8 mouse cellular contexts compared by ENCODE assay signal in the genomic region with DNA sequence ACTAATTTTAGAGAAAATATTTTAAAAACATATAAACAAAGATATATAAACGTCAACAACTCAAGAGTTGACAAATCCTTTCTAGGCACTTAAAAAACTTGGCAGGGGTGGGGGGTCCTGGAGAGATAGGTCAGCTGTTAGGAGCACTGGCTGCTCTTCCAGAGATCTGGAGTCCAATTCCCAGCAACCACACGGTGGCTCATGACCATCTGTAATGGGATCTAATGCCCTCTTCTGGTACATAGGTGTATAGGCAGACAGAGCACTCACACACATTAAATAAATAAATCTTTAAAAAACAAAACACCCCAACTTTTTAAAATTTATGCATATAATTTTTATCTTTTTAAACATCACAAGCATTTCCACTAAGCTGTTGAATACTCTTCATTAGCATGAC. TPM values are rescaled to one million over a fixed set of nuclear protein-coding genes. Genes with fewer than 3 reads are reported as not detected.
A peak's percentile ranks its signal among the peaks of the same experiment; 100 is the strongest.
DNase-seq lines count a peak whose midpoint lies in the region; ATAC-seq and TF ChIP-seq lines count a peak whose summit lies in the region.

No protein-coding gene starts in this region.

- TF ChIP-seq EP300 in liver, postnatal 0 days (IDR thresholded peaks at IDR 0.05; ENCODE audit: low read depth) = no peak

- ATAC-seq in liver, postnatal 0 days = no peak
- ATAC-seq in Patski = no peak

- H3K9ac ChIP-seq in liver, postnatal 0 days (replicated peaks) = no peak overlapping the region

- H3K27ac ChIP-seq in gastrocnemius, adult 2 months = peak overlapping the region; percentile 12; the same call in 1 of the 2 replicates
- no peak overlapping the region for H3K27ac ChIP-seq in liver, postnatal 0 days (ENCODE audit: low read depth)
- no peak overlapping the region for H3K27ac ChIP-seq in limb, embryonic 10.5 days

- TF ChIP-seq CTCF in gastrocnemius, adult 2 months (IDR thresholded peaks at IDR 0.05) = peak; percentile 74
- TF ChIP-seq CTCF in liver, postnatal 0 days (IDR thresholded peaks at IDR 0.05; ENCODE audit: low read depth) = peak; percentile 56
- peak; percentile 84 for TF ChIP-seq CTCF in Patski (IDR thresholded peaks at IDR 0.05)

- 16% methylated on average over 2 of the region's 2 CpGs for WGBS in liver, postnatal 0 days (ENCODE audit: insufficient replicate concordance)
- 14% methylated on average over 2 of the region's 2 CpGs for WGBS in limb, embryonic 10.5 days

- no peaks in the 10 kb centered on the region for H3K9me3 ChIP-seq in liver, postnatal 0 days (ENCODE audit: low read length)
- no peaks in the 10 kb centered on the region for H3K9me3 ChIP-seq in limb, embryonic 10.5 days (replicated peaks)

- H3K4me2 ChIP-seq in liver, postnatal 0 days (ENCODE audit: low read depth, low read length) = no peak overlapping the region

- peaks cover 7% of the 10 kb centered on the region; the same call in 1 of the 2 replicates for H3K4me1 ChIP-seq in liver, postnatal 0 days (ENCODE audit: insufficient read depth)
- peaks cover 22% of the 10 kb centered on the region for H3K4me1 ChIP-seq in limb, embryonic 10.5 days

- H3K4me3 ChIP-seq in gastrocnemius, adult 2 months = no peak overlapping the region
- H3K4me3 ChIP-seq in liver, postnatal 0 days (ENCODE audit: low read depth, low read length) = no peak overlapping the region
- H3K4me3 ChIP-seq in limb, embryonic 10.5 days = no peak overlapping the region

- CTCF ChIA-PET in Patski (lab: Charles Lee) = interaction anchor here (0.8 to 1.8 kb wide), 7 partner anchors 12 to 50 kb away, joined by 3 to 7 read pairs (median 3); a partner anchor contains a TSS

- H3K27me3 ChIP-seq in liver, postnatal 0 days (ENCODE audit: insufficient read depth, low read length) = no peaks in the 10 kb centered on the region
- H3K27me3 ChIP-seq in Patski = no peaks in the 10 kb centered on the region
- no peaks in the 10 kb centered on the region for H3K27me3 ChIP-seq in limb, embryonic 10.5 days (ENCODE audit: low read depth, poor library complexity, severe bottlenecking)

- H3K36me3 ChIP-seq in liver, postnatal 0 days (replicated peaks; ENCODE audit: insufficient read depth, low read length) = no peaks in the 10 kb centered on the region
- no peaks in the 10 kb centered on the region for H3K36me3 ChIP-seq in limb, embryonic 10.5 days

- intact Hi-C loops in gastrocnemius, adult 2 months (cut with DNase I) = no loop called here

- in situ Hi-C loops in Patski (cut with MboI; ENCODE audit: low pct_unique_long_range_greater_than_20kb) = loop anchor here (5.0 to 10.0 kb wide), 2 partner anchors 45 to 213 kb away; a partner anchor contains a TSS

- POLR2A ChIA-PET in Patski (lab: Charles Lee) = interaction anchor here (1.4 kb wide), 1 partner anchor 9 kb away, joined by 3 read pairs; no protein-coding TSS in a partner anchor

- DNase-seq in gastrocnemius, adult 2 months = no peak
- DNase-seq in gastrocnemius, postnatal 25 days = no peak
- DNase-seq in liver, postnatal 0 days = no peak
- DNase-seq in liver (no peak), Patski (ENCODE audit: low read depth, low spot score) (no peak)
- peak; percentile 61 for DNase-seq in retina, embryonic 14.5 days (ENCODE audit: low spot score)
- no peak for DNase-seq in limb, embryonic 10.5 days (ENCODE audit: low spot score)
- DNase-seq in spleen, postnatal 10 days (ENCODE audit: low spot score in 2 of 2) = no peak

RNA-seq across cellular contexts. Expression of a gene that starts 5.4 kb away (rescaled TPM):
- total RNA-seq in gastrocnemius, adult 2 months (2021) = 100 to 1,000 TPM; 118 to 136 TPM
- 100 to 1,000 TPM in 1 of 2 experiments, 10 to 100 TPM in 1; 80.3 to 106 TPM for total RNA-seq in gastrocnemius, postnatal 25 days (2021)
- 14.0 and 15.7 TPM in 2 replicates for polyA plus RNA-seq in liver, postnatal 0 days (2015; fragmentation: Nextera tagmentation; extraction: Ambion mirVana)
- polyA plus RNA-seq in Patski (2021) = 46.9 TPM
- 50.8 and 56.2 TPM in 2 replicates for polyA plus RNA-seq in limb, embryonic 10.5 days (2016; fragmentation: Nextera tagmentation; extraction: Ambion mirVana)

RNA-seq across cellular contexts. Expression of a gene that starts 40.9 kb away (rescaled TPM):
- total RNA-seq in gastrocnemius, adult 2 months (2021) = 10 to 100 TPM; 19.7 to 22.3 TPM
- 10 to 100 TPM; 18.6 to 19.3 TPM for total RNA-seq in gastrocnemius, postnatal 25 days (2021)
- 3.4 and 3.7 TPM in 2 replicates for polyA plus RNA-seq in liver, postnatal 0 days (2015; fragmentation: Nextera tagmentation; extraction: Ambion mirVana)
- 30.3 TPM for polyA plus RNA-seq in Patski (2021)
- polyA plus RNA-seq in limb, embryonic 10.5 days (2016; fragmentation: Nextera tagmentation; extraction: Ambion mirVana) = 37.8 and 46.1 TPM in 2 replicates
